Mouse (Mus musculus) bone marrow macrophage, adult 2 months (primary cell): Measurements from ENCODE around the gene Slc22a12. TPM values are rescaled to one million over a fixed set of nuclear protein-coding genes. Genes with fewer than 3 reads are reported as not detected.
A peak's percentile ranks its signal among the peaks of the same experiment; 100 is the strongest.

Source experiments
- H3K27ac ChIP-seq: 2 replicates; pipeline ENCODE4 v1.5.1; 2012; ENCODE audit warnings: low read depth, low read length; ENCODE audit not compliant: insufficient read depth
- H3K4me1 ChIP-seq: 2 replicates; pipeline ENCODE4 v1.6.1; 2012; ENCODE audit warnings: low read length; ENCODE audit not compliant: control insufficient read depth, insufficient read depth
- H3K4me3 ChIP-seq: 2 replicates; pipeline ENCODE4 v1.5.1; 2012; ENCODE audit warnings: mild to moderate bottlenecking, low read length, moderate library complexity; ENCODE audit not compliant: insufficient read depth
- CTCF ChIP-seq: IDR thresholded peaks from 2 replicates; pipeline ENCODE4 v1.5.1; 2012; ENCODE audit warnings: low read depth, mild to moderate bottlenecking, low read length, moderate library complexity
- POLR2A ChIP-seq: IDR thresholded peaks from 2 replicates; pipeline ENCODE4 v1.6.1; 2012; ENCODE audit warnings: mild to moderate bottlenecking, low read depth, low read length, borderline replicate concordance
- polyA plus RNA-seq: library from polyadenylated mRNA; stranded (reverse); fragments of >200 nt; gene quantifications from 2 replicates; pipeline ENCODE4 v1.2.4, GENCODE M21; 2012; ENCODE audit not compliant: missing spikeins, insufficient read depth, insufficient read length

The Slc22a12 gene
- polyA plus RNA-seq, 1 experiment, result not detected

GRCm38 (mm10) chr19:6553174-6553573 lies 10.3 kb upstream of the Slc22a12 start:
- H3K4me1 ChIP-seq, result peaks cover 34% of the 10 kb centered on the region
- TF ChIP-seq CTCF (no peak), POLR2A (no peak)
- no peak overlapping the region for H3K4me3 ChIP-seq
- no peak overlapping the region for H3K27ac ChIP-seq

DNA sequence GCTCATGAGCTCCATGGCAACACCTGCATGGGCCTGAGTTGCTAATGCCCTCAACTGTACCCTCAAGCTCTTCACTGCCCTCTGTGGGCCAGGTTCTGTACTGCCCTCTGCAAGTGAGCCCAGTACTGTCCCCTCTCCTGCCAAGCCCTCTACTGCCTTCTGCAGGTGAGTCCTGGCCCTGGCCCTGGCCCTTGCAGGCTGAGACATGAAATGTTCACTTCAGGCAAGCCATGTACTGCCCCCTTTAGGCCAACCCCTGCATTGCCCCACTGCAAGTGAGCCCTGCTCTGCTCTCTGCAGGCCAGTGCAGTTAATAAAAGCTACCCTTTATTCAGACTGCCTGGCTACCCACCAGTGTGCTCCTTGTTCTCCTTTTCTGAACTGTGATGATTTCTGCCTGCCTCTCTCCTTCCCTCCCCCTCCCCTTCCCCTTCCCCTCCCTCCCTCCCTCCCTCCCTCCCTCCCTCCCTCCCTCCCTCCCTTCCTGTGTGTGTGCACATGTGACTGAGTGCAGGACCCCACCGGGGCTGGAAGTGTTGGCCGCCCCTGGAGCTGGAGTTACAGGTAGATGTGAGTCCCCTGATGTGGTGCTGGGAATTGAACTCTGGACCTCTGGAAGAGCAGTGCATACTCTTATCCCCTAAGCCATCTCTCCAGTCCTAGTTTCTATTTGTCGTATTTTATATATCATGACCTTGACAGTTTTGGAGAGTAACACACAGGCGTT lies 9.6 kb upstream of the Slc22a12 start:
- peak; percentile 72 for TF ChIP-seq CTCF
- TF ChIP-seq POLR2A, result no peak
- Histone ChIP-seq H3K4me1 (peaks cover 29% of the 10 kb centered on the region), H3K27ac (no peak overlapping the region), H3K4me3 (no peak overlapping the region)

GRCm38 (mm10) chr19:6551215-6551614 lies 8.4 kb upstream of the Slc22a12 start:
- H3K4me3 ChIP-seq, result no peak overlapping the region
- H3K27ac ChIP-seq, result peak overlapping the region; percentile 6; the same call in 1 of the 2 replicates
- TF ChIP-seq POLR2A (no peak), CTCF (no peak)
- H3K4me1 ChIP-seq, result peaks cover 35% of the 10 kb centered on the region

DNA sequence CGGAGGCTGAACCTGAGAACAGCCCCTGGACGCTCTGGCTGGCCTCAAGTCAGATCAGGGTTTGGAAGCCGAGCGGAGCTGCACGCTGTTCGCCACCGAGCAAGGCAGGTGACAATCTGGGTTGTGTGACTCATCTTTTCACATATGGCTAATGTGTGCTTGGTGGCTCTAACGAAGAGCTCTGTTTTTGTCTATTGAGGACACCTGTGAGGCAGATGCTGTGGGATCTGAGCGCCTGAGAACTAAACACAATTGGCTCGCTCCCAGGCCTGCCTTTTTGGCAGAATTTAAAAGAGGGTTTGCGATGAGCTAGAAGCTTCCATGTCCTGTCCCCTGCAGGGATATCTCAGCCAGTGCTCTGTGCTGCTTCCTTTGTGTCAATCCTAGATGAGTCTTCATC lies 6.7 kb upstream of the Slc22a12 start:
- H3K27ac ChIP-seq, result no peak overlapping the region
- TF ChIP-seq CTCF (no peak), POLR2A (no peak)
- peaks cover 44% of the 10 kb centered on the region for H3K4me1 ChIP-seq

GRCm38 (mm10) chr19:6548431-6549410 lies 5.9 kb upstream of the Slc22a12 start:
- peaks cover 39% of the 10 kb centered on the region for H3K4me1 ChIP-seq
- TF ChIP-seq CTCF (no peak), POLR2A (no peak)
- no peak overlapping the region for H3K4me3 ChIP-seq
- no peak overlapping the region for H3K27ac ChIP-seq

More for the DNA sequence above, 6.7 kb upstream of the Slc22a12 start:
- no peak overlapping the region for H3K4me3 ChIP-seq

- Histone ChIP-seq H3K4me1 (peaks cover 32% of the 10 kb centered on the region), H3K4me3 (no peak overlapping the region), H3K27ac (no peak overlapping the region)
- no peak for TF ChIP-seq CTCF
- TF ChIP-seq POLR2A, result no peak
Observed at GRCm38 (mm10) chr19:6547801-6548200, 5.0 kb upstream of the Slc22a12 start.

DNA sequence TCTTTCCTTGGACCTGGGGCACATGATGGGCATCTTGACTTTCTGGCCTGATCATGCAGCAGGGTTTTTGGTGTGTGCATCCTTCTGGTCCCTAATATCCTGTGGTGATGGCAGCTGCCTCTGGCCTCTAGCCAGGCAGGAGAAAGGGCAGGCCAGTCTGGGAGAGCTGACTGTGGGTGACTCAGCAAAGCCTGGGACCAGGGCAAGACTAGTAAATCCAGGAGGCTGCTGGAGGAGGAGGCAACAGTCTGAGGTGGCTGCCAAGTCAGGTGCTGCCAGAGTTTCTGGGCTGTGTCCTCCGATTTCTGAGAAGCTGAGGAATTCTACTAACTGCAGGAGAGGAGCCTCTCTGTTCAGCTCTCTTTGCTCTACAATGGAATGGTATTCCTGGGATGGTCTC lies 3.3 kb upstream of the Slc22a12 start:
- TF ChIP-seq POLR2A (no peak), CTCF (no peak)
- H3K4me1 ChIP-seq, result peaks cover 23% of the 10 kb centered on the region
- no peak overlapping the region for H3K4me3 ChIP-seq
- no peak overlapping the region for H3K27ac ChIP-seq

DNA sequence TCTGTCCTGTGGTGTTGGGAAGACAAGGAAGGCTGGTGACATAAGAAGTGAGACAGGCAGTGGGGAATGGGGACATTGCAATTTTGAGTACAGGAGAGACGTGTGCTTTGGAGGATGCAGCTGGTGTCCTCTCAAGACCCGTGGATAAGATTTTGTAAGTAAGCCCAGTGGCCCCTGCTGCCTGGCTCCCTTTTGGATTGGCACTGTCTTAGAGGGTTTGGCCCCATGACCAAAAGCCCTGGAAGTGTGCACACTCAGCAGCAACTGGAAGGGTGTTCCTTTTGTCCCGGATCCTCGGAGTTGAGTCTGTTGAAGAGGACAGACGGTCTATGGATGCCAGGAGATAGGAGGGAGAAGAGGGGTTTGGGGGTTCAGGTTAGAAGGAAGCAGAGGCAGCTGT lies 2.6 kb upstream of the Slc22a12 start:
- no peak overlapping the region for H3K4me3 ChIP-seq
- H3K4me1 ChIP-seq, result peaks cover 24% of the 10 kb centered on the region
- TF ChIP-seq CTCF (no peak), POLR2A (no peak)
- no peak overlapping the region for H3K27ac ChIP-seq

- Histone ChIP-seq H3K4me1 (peaks cover 25% of the 10 kb centered on the region), H3K27ac (no peak overlapping the region), H3K4me3 (no peak overlapping the region)
- no peak for TF ChIP-seq POLR2A
Observed at GRCm38 (mm10) chr19:6544712-6545111, 1.9 kb upstream of the Slc22a12 start.

DNA sequence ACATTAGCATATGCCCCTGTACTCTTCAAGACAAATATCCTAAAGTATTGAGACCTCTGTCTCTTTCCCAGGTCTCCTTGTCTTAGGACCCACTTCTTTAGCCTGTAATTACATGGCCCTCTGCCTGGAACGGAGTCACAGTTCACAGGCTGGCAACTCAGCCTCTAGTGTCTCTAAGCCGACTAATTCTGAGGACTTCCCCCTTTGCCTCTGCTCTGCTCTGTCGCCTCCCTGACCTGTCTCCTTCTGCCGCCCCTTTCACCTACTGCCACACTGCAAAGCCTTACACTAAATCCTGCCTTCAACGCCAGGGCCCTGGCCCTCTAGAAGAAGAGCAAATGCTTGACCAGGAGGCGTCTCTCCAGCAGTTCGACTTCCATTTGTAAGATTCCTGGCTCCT lies 686 bp upstream of the Slc22a12 start:
- TF ChIP-seq CTCF, result no peak
- no peak for TF ChIP-seq POLR2A
- H3K27ac ChIP-seq, result no peak overlapping the region
- H3K4me1 ChIP-seq, result peaks cover 25% of the 10 kb centered on the region
- no peak overlapping the region for H3K4me3 ChIP-seq
